Mouse (Mus musculus) spleen, embryonic (tissue): ENCODE results near the gene Angptl7.

Source experiments
- CTCF ChIA-PET: fragments of 350-600 bp; sonication (Branson Sonifier 250); formaldehyde crosslinking; loops from one replicate; lab custom pipeline; 2022; lab: Charles Lee

Angptl7 gene

DNA sequence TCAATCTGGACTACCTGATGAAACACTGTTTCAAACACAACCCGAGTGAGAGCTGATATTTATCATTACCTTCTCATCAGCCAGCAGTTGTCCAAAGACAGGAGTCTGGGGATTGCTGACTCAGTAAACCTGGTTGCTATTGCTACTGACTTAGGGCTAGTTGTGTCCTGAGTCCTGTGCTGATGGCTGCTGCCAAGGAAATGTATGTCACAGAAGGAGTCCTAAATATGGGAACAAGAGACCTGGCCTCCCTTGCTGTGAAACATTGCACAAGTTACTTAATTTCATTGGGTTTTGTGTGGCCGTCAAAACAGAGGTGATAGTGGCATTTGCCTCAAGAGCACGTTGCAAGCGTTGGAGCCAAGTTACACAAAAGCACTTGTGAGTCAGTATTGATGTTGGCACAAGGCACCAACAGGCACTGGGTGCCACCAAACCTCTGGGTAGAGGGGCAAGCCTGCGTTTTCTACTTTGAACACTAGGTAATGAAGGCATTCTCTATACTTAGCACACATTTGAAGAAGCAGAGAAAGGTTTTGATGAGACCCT, 44.7 kb downstream of the Angptl7 start:
- CTCF ChIA-PET, result no interaction called here

DNA sequence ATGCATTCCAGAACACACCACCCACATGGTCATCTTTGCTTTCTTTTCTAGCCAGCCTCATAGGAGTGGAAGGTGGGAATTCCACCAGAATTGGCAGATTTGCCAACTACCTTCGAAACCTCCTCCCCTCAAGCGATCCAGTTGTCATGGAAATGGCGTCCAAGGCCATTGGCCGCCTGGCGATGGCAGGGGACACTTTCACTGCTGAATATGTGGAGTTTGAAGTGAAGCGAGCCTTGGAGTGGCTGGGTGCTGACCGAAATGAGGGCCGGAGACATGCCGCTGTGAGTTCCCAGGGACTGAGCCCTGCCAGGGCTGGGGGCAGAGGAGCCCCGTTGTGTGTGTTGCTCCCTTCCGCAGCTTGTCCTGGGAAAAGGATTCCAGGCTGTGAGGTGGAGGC, 46.6 kb downstream of the Angptl7 start:
- CTCF ChIA-PET, result no interaction called here

DNA sequence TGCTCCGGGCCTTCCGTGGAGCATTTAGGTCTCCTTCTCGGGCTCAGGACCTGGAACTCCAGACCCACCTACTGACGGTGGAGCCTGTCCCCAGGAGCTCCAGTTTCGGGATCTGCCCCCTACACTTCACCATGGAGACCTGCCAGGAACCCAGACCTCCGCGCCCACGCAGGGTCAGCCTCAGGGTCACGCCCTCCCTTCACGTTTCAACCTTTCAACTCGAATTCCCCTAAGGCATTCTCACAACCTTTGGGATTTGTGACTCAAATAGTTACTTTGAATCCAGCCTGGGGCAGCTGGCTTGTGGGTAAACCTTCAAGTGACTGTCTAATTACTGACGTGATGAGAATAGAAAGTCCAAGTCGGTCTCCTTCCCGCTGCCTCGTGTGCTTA, 51.4 kb downstream of the Angptl7 start:
- CTCF ChIA-PET, result no interaction called here

DNA sequence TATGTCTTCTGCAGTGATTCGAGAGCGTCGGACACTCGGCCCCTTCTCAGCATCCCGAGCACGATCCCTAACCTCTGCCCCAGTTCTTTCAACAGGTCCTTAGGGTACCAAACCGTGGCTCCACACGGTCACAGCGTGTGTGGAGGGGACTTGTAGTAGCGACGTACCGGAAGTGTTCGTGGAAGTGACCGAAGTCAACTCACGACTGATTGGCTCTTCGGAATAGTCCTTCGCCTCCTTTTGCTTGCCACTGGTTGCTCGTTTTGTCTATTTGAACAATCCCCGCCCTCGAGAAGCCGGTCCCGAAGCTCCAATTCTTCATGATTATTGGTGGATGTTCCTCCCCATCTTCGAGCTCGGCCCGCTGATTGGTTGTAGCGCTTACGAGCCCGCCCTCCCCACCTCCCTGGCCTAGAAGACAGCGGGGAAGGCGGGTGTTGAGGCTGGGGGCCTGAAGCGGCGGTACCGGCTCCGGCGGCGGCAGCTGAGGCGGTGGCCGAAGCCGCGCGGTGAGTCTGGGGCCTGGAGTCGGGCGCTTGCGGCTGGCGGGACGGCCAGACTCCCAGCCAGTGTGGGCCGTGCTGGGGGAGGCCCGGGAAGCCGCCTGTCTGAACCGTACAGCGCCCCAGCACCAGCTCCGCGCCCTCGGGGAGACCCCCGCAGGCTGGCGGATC, 51.9 kb downstream of the Angptl7 start, which contains the start of gene Mtor:
Gene Mtor (plus strand): TSS at position 433 of the 674 bp plus-strand sequence.
- CTCF ChIA-PET, result no interaction called here
